Mouse (Mus musculus): Measurements from ENCODE around the gene Rab25. TPM values are rescaled to one million over a fixed set of nuclear protein-coding genes. Genes with fewer than 3 reads are reported as not detected.
"Not testable (repeated sequence)": the region's sequence is repeated elsewhere in the genome, so short reads cannot be mapped to it uniquely, and the experiment has no call there.

The Rab25 gene
- 1.1 and 1.5 TPM in 2 replicates for polyA plus RNA-seq (2015; fragmentation: Nextera tagmentation; extraction: Ambion mirVana)

DNA sequence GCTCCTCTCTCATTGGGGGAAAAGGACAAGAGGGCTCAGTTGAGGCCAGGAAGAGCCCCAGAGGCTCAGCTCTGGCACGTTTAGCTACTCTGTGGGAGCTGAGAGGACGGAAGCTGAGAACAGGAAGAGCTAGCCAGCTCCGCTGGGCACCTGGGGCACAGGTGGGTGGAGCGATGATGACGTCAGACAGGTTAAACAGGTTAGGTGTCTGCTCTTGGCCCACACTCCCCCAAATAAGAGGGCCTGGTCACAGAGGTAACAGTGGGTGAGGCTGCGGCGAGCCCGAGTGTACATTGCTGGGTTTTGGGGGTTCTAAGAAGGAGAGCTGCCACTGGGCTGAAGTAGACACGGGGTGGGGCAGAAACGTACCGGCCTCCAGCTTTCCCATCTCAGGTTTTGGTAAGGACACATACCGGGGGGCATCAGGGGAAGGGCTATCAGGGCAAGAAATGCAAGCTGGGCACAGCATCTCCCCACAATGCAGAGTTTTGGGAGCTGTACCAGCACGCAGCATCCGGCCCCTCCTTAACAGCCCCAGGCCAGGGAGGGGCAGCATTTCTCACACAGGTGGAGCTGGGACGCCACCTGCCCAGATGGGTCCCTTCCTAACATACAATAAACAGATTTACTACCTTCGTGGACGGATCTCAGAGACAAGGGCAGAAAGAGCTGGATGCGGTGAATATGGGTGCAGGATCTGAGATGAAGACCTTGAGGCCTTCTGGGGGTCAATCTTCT, at the start of gene Rab25:
Rab25 (minus strand) TSS at position 121 of the 738 bp plus-strand sequence.
- Histone ChIP-seq H3K9me3 (no peaks in the 10 kb centered on the region), H3K27ac (replicated peaks) (no peak within 1 kb of the TSS), H3K27me3 (replicated peaks) (no peaks in the 10 kb centered on the region), H3K4me3 (no peak within 1 kb of the TSS), H3K36me3 (peaks cover 5% of the 10 kb centered on the region; the same call in 1 of the 2 replicates), H3K4me2 (no peak within 1 kb of the TSS), H3K4me1 (peaks cover 13% of the 10 kb centered on the region), H3K9ac (no peak within 1 kb of the TSS)
- no peak for ATAC-seq (ENCODE audit: extremely low read depth, insufficient number of reproducible peaks, low FRiP score, low TSS enrichment)
- 52% methylated on average over 18 of the region's 18 CpGs for WGBS

DNA sequence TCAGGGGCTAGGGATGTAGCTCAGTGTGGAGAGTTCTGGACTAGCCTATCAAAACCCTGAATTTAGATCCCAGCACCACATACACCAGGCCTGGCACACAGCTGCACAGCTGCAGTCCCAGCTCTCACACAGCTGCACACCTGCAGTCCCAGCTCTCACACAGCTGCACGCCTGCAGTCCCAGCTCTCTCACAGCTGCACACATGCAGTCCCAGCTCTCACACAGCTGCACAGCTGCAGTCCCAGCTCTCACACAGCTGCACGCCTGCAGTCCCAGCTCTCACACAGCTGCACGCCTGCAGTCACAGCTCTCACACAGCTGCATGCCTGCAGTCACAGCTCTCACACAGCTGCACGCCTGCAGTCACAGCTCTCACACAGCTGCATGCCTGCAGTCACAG, 48.4 kb upstream of the Rab25 start:
- H3K4me2 ChIP-seq; H3K27me3 ChIP-seq (replicated peaks); H3K9me3 ChIP-seq; H3K4me3 ChIP-seq; H3K27ac ChIP-seq (replicated peaks); H3K9ac ChIP-seq; H3K36me3 ChIP-seq; ATAC-seq (ENCODE audit: extremely low read depth, insufficient number of reproducible peaks, low FRiP score, low TSS enrichment): not testable (repeated sequence)
- WGBS, result 79% methylated on average over 4 of the region's 4 CpGs
- H3K4me1 ChIP-seq, result peaks cover 29% of the 10 kb centered on the region

GRCm38 (mm10) chr3:88593893-88594580, 45.9 kb upstream of the Rab25 start:
- H3K4me3 ChIP-seq, result no peak overlapping the region
- 0 out of 2 replicates have a peak overlapping the region, but pooled peaks have one; percentile 37 for H3K9ac ChIP-seq
- no peak overlapping the region for H3K27ac ChIP-seq (replicated peaks)
- H3K36me3 ChIP-seq, result 0 out of 2 replicates have a peak, but pooled peaks cover 4% of the 10 kb centered on the region
- no peaks in the 10 kb centered on the region for H3K9me3 ChIP-seq
- ATAC-seq (ENCODE audit: extremely low read depth, insufficient number of reproducible peaks, low FRiP score, low TSS enrichment), result no peak
- 34% methylated on average over 10 of the region's 10 CpGs for WGBS
- H3K27me3 ChIP-seq (replicated peaks), result no peaks in the 10 kb centered on the region
- H3K4me2 ChIP-seq, result peak overlapping the region; percentile 4; the same call in 1 of the 2 replicates
- peaks cover 43% of the 10 kb centered on the region for H3K4me1 ChIP-seq

DNA sequence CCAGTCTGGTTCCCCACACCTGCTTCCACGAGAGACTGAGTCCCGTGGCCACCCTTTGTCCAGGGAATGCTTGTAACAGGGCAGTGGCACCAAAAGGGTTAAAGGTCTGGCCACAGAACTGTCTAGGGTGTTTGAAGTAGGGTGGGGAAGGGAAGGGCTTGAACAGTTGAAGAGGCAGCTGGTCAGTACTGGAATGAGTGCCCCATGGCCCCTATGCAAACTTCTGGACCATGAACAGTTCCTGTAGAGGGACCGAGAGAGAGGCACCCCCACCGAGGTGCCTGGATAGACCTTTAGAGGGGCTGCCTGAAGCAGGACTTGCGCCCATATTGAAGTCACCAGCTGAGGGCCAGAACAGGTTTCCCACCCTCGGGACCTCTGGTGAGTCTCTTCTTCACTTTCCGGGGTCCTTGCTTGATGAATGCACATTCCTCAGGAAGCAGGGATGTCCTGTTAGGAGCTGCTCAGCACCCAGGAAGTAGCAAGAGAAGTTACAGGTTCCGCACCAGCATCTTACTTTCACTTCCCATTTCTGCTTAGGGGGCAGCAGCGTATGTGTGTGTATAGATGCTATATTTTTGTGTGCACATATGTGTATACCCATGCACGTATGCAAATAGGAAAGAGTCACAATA, 45.0 kb upstream of the Rab25 start:
- WGBS, result 70% methylated on average over 10 of the region's 10 CpGs
- peaks cover 13% of the 10 kb centered on the region for H3K36me3 ChIP-seq
- ATAC-seq (ENCODE audit: extremely low read depth, insufficient number of reproducible peaks, low FRiP score, low TSS enrichment), result no peak
- peaks cover 43% of the 10 kb centered on the region for H3K4me1 ChIP-seq
- H3K9ac ChIP-seq, result peak overlapping the region; percentile 33; the same call in 1 of the 2 replicates
- H3K4me3 ChIP-seq, result no peak overlapping the region
- no peaks in the 10 kb centered on the region for H3K27me3 ChIP-seq (replicated peaks)
- H3K27ac ChIP-seq (replicated peaks), result no peak overlapping the region
- no peak overlapping the region for H3K4me2 ChIP-seq
- H3K9me3 ChIP-seq, result no peaks in the 10 kb centered on the region

GRCm38 (mm10) chr3:88591950-88592731, 44.0 kb upstream of the Rab25 start:
- Histone ChIP-seq H3K9ac (peak overlapping the region; percentile 33; the same call in 1 of the 2 replicates), H3K4me3 (no peak overlapping the region), H3K4me2 (peak overlapping the region; percentile 3; the same call in 1 of the 2 replicates), H3K36me3 (peaks cover 22% of the 10 kb centered on the region), H3K4me1 (peaks cover 43% of the 10 kb centered on the region), H3K27ac (replicated peaks) (0 out of 2 replicates have a peak overlapping the region, but pooled peaks have one; percentile 4), H3K27me3 (replicated peaks) (no peaks in the 10 kb centered on the region), H3K9me3 (no peaks in the 10 kb centered on the region)
- ATAC-seq (ENCODE audit: extremely low read depth, insufficient number of reproducible peaks, low FRiP score, low TSS enrichment), result no peak
- 35% methylated on average over 9 of the region's 9 CpGs for WGBS

- Histone ChIP-seq H3K4me1 (peaks cover 43% of the 10 kb centered on the region), H3K4me3 (no peak overlapping the region), H3K27me3 (replicated peaks) (no peaks in the 10 kb centered on the region), H3K4me2 (no peak overlapping the region), H3K36me3 (peaks cover 33% of the 10 kb centered on the region), H3K9me3 (no peaks in the 10 kb centered on the region), H3K27ac (replicated peaks) (0 out of 2 replicates have a peak overlapping the region, but pooled peaks have one; percentile 16), H3K9ac (peak overlapping the region; percentile 54)
- WGBS, result 37% methylated on average over 3 of the region's 3 CpGs
- ATAC-seq (ENCODE audit: extremely low read depth, insufficient number of reproducible peaks, low FRiP score, low TSS enrichment), result no peak
These were observed 42.9 kb upstream of the Rab25 start for GRCm38 (mm10) chr3:88591044-88591443.

GRCm38 (mm10) chr3:88590246-88590645, 42.1 kb upstream of the Rab25 start:
- H3K27me3 ChIP-seq (replicated peaks), result no peaks in the 10 kb centered on the region
- peaks cover 41% of the 10 kb centered on the region for H3K36me3 ChIP-seq
- H3K27ac ChIP-seq (replicated peaks), result 0 out of 2 replicates have a peak overlapping the region, but pooled peaks have one; percentile 2
- no peaks in the 10 kb centered on the region for H3K9me3 ChIP-seq
- H3K9ac ChIP-seq, result 0 out of 2 replicates have a peak overlapping the region, but pooled peaks have one; percentile 54
- no peak for ATAC-seq (ENCODE audit: extremely low read depth, insufficient number of reproducible peaks, low FRiP score, low TSS enrichment)
- WGBS, result 35% methylated on average over 5 of the region's 5 CpGs
- H3K4me2 ChIP-seq, result no peak overlapping the region
- no peak overlapping the region for H3K4me3 ChIP-seq
- peaks cover 43% of the 10 kb centered on the region for H3K4me1 ChIP-seq

GRCm38 (mm10) chr3:88586640-88587039, 38.5 kb upstream of the Rab25 start:
- Histone ChIP-seq H3K9ac (no peak overlapping the region), H3K36me3 (peaks cover 71% of the 10 kb centered on the region), H3K4me3 (no peak overlapping the region), H3K27ac (replicated peaks) (no peak overlapping the region), H3K4me1 (peaks cover 15% of the 10 kb centered on the region), H3K27me3 (replicated peaks) (no peaks in the 10 kb centered on the region), H3K4me2 (no peak overlapping the region), H3K9me3 (no peaks in the 10 kb centered on the region)
- no peak for ATAC-seq (ENCODE audit: extremely low read depth, insufficient number of reproducible peaks, low FRiP score, low TSS enrichment)
- WGBS, result 92% methylated on average over 5 of the region's 5 CpGs

DNA sequence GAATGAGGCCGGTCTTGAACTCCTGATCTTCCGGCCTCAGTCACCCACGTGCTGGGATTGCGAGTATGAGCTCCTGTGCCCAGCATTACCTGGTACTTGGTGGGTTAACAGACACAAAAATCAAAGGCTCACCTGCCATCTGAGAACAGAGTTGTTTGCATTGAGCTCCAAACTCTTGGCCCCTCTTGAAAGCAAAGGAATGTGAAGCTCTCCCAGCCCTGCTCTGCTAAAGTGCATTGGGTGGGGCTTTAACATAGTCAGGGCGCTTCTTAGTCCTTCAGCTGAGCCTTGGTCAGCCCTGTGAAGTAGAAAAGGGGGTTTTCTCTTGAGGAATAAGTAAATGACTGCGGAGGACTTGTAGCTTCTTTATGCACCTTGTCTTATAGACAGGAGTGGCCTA, 37.7 kb upstream of the Rab25 start:
- peaks cover 80% of the 10 kb centered on the region for H3K36me3 ChIP-seq
- no peak overlapping the region for H3K27ac ChIP-seq (replicated peaks)
- H3K27me3 ChIP-seq (replicated peaks), result no peaks in the 10 kb centered on the region
- no peak for ATAC-seq (ENCODE audit: extremely low read depth, insufficient number of reproducible peaks, low FRiP score, low TSS enrichment)
- no peak overlapping the region for H3K4me3 ChIP-seq
- H3K4me2 ChIP-seq, result no peak overlapping the region
- no peaks in the 10 kb centered on the region for H3K9me3 ChIP-seq
- 90% methylated on average over 6 of the region's 6 CpGs for WGBS
- peaks cover 7% of the 10 kb centered on the region for H3K4me1 ChIP-seq
- H3K9ac ChIP-seq, result no peak overlapping the region

DNA sequence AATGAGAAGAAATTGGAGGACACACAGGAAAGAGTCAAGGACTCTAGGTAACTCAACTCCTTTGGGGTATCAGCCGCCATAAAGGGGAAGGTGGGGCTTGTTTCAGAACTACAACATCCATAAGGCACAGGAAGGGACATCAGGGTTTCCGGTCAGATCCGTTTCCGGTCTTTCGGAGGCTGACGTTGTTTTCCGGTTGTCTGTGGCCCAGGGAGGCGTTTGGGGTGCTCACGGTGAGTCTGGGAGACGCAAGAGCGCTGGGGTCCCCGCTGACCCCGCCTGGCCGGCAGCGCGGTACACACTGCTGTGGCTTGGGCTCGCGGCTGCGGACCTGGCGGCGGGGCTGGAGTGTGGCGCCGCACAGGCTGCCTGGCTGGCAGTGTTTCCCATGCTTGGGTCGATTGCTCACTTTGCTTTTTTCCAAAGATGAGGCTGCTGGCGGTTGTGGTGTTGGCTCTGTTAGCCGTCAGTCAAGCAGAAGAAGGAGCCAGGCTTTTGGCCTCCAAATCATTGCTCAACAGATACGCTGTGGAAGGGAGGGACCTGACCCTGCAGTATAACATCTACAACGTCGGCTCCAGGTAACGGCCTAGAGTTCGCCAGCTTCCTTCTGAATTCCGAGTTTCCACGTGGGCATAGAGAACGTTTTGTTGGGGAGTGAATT, 31.5 kb upstream of the Rab25 start:
- Histone ChIP-seq H3K36me3 (peaks cover 39% of the 10 kb centered on the region), H3K4me2 (peak overlapping the region; percentile 82), H3K27me3 (replicated peaks) (no peaks in the 10 kb centered on the region; the same call in 1 of the 2 replicates), H3K9me3 (no peaks in the 10 kb centered on the region), H3K4me3 (peak overlapping the region; percentile 94), H3K9ac (peak overlapping the region; percentile 97), H3K4me1 (peaks cover 15% of the 10 kb centered on the region), H3K27ac (replicated peaks) (peak overlapping the region; percentile 73)
- peak; percentile 67 for ATAC-seq (ENCODE audit: extremely low read depth, insufficient number of reproducible peaks, low FRiP score, low TSS enrichment)
- WGBS, result 0% methylated on average over 34 of the region's 34 CpGs

All from heart, embryonic 13.5 days (tissue).